Comparison of ENCODE assay signal across 19 mouse cellular contexts in the genomic region with DNA sequence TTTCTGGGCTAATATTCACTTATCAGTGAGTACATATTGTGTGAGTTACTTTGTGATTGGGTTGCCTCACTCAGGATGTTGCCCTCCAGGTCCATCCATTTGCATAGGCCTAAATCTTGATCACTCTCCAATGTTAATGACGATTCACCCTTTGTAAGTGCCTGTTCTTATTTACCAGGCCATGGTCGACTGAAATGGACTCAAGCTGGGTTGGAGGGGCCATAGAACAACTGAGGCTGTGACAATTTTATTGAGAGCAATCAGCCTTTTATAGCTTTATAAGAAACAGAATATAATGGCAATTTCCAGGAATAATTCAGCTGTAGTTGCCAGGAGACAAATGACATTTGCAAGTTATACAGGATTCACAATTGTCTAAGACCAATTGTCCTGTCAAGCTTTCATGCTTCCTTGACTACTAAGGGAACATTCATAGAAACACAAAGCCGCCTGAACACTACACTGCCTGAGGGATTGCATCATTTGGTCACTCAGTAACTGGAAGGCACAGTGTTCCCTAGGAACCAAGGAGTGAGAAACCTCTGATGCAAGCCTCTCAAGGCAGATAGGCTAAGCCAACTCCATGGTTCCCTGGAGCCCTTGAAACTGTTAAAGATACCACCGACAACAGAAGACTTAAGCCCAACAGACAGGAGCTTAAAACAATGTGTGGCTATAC.
A peak's percentile ranks its signal among the peaks of the same experiment; 100 is the strongest.
DNase-seq lines count a peak whose midpoint lies in the region; ATAC-seq lines count a peak whose summit lies in the region.
"Had no signal": no experiment of that assay in that cellular context is flagged by ENCODE, and none has a peak within 500 bp of the region (broad histone marks: within the 10 kb centered on the region; RNA-seq: fewer than 3 reads in every experiment).

No protein-coding gene starts in this region.

- H3K4me2 ChIP-seq in neural tube, embryonic 13.5 days: no peak overlapping the region
- H3K4me2 ChIP-seq: embryonic facial prominence, embryonic 12.5 days; heart, embryonic 11.5 days; midbrain, embryonic 12.5 days; neural tube, embryonic 12.5 days had no signal

- WGBS in neural tube, embryonic 13.5 days: 13% methylated on average over 4 of the region's 4 CpGs

- H3K9ac ChIP-seq in neural tube, embryonic 13.5 days: no peak overlapping the region
- H3K9ac ChIP-seq: embryonic facial prominence, embryonic 12.5 days; midbrain, embryonic 12.5 days; neural tube, embryonic 12.5 days had no signal

- no peaks in the 10 kb centered on the region for H3K4me1 ChIP-seq in neural tube, embryonic 13.5 days (replicated peaks)
- H3K4me1 ChIP-seq: embryonic facial prominence, embryonic 12.5 days; midbrain, embryonic 12.5 days; neural tube, embryonic 12.5 days had no signal

- intact Hi-C loops in left cerebral cortex, postnatal 25 days (cut with DNase I): no loop called here

- H3K27me3 ChIP-seq in neural tube, embryonic 13.5 days: no peaks in the 10 kb centered on the region
- H3K27me3 ChIP-seq: embryonic facial prominence, embryonic 12.5 days; midbrain, embryonic 12.5 days; neural tube, embryonic 12.5 days had no signal

- no peaks in the 10 kb centered on the region for H3K9me3 ChIP-seq in neural tube, embryonic 13.5 days
- H3K9me3 ChIP-seq: embryonic facial prominence, embryonic 12.5 days; midbrain, embryonic 12.5 days; neural tube, embryonic 12.5 days had no signal

- ATAC-seq in neural tube, embryonic 13.5 days (ENCODE audit: low read depth): 0 out of 2 replicates have a peak, but pooled peaks have one; percentile 27

- H3K36me3 ChIP-seq in neural tube, embryonic 13.5 days: no peaks in the 10 kb centered on the region
- H3K36me3 ChIP-seq: embryonic facial prominence, embryonic 12.5 days; midbrain, embryonic 12.5 days; neural tube, embryonic 12.5 days had no signal

- H3K27ac ChIP-seq in neural tube, embryonic 13.5 days (replicated peaks): no peak overlapping the region
- H3K27ac ChIP-seq: embryonic facial prominence, embryonic 12.5 days; layer of hippocampus, adult 2 months; midbrain, embryonic 12.5 days; neural tube, embryonic 12.5 days; stomach, postnatal 0 days had no signal

- H3K4me3 ChIP-seq in neural tube, embryonic 13.5 days: no peak overlapping the region
- H3K4me3 ChIP-seq: embryonic facial prominence, embryonic 12.5 days; layer of hippocampus, adult 2 months; midbrain, embryonic 12.5 days; neural tube, embryonic 12.5 days had no signal

- peak; percentile 10 for DNase-seq in adrenal gland, postnatal 14 days
- DNase-seq in adrenal gland, adult 2 months: no peak
- peak; percentile 6 for DNase-seq in kidney, adult 11 months
- DNase-seq in kidney, postnatal 4 days: no peak
- DNase-seq in neural tube, embryonic 10.5 days (ENCODE audit: extremely low spot score, low spot score): no peak
- peak; percentile 38 for DNase-seq in yolk sac, embryonic 10.5 days (ENCODE audit: low spot score)
- DNase-seq in left cerebral cortex, postnatal 25 days (ENCODE audit: low spot score in 2 of 2): no peak
- DNase-seq: cerebellum, postnatal 25 days; heart, postnatal 14 days; left cerebral cortex, postnatal 4 days; lung, adult 2 months; lung, postnatal 4 days had no signal

Comparison
In these comparisons a context has a peak if more than half of its experiments do, and no peak if none do; other contexts are left out.
1. DNase-seq: peak in adrenal gland, postnatal 14 days (single experiment), kidney, adult 11 months (single experiment) and yolk sac, embryonic 10.5 days (single experiment); none in adrenal gland, adult 2 months (single experiment), kidney, postnatal 4 days (0 of 2), neural tube, embryonic 10.5 days (single experiment) and left cerebral cortex, postnatal 25 days (0 of 2).